Mouse (Mus musculus): ENCODE results near the gene Gprasp2. TPM values are rescaled to one million over a fixed set of nuclear protein-coding genes. Genes with fewer than 3 reads are reported as not detected.

The Gprasp2 gene
- total RNA-seq, 2 experiments from 2014 or later = 187 to 189 TPM

Other genes starting within 250 kb of the Gprasp2 start
- gene Nxf7, start 240.3 kb upstream of the Gprasp2 start, total RNA-seq (2021) = not detected
- gene Prame, start 211.3 kb upstream of the Gprasp2 start, total RNA-seq (2021) = not detected
- gene Tcp11x2, start 145.2 kb upstream of the Gprasp2 start, total RNA-seq (2021) = not detected
- not detected for gene Tmsb15a, start 113.8 kb upstream of the Gprasp2 start, total RNA-seq (2021)
- gene Armcx5, start 96.3 kb upstream of the Gprasp2 start, total RNA-seq (2021) = 10 to 100 TPM; 22.7 to 23.9 TPM
- 100 to 1,000 TPM; 316 to 323 TPM for gene Gprasp1, start 96.3 kb upstream of the Gprasp2 start, total RNA-seq (2021)
- gene Bhlhb9, start 41.4 kb upstream of the Gprasp2 start, total RNA-seq (2021) = 10 to 100 TPM; 72.2 to 76.5 TPM
- gene Arxes2, start 154.8 kb downstream of the Gprasp2 start, total RNA-seq (2021) = 10 to 100 TPM; 61.9 to 75.4 TPM
- gene Arxes1, start 194.3 kb downstream of the Gprasp2 start, total RNA-seq (2021) = 10 to 100 TPM; 36.2 to 41.9 TPM
- gene Bex2, start 229.2 kb downstream of the Gprasp2 start, total RNA-seq (2021) = 100 to 1,000 TPM; 329 to 377 TPM
- gene Nxf3, start 246.2 kb downstream of the Gprasp2 start, total RNA-seq (2021) = not detected

All from layer of hippocampus, postnatal 36 days (tissue).